Comparison of ENCODE assay signal across 17 mouse cellular contexts in genomic region chr5:146834959-146835358, GRCm38 (mm10). TPM values are rescaled to one million over a fixed set of nuclear protein-coding genes. Genes with fewer than 3 reads are reported as not detected.
DNase-seq lines count a peak whose midpoint lies in the region; ATAC-seq and TF ChIP-seq lines count a peak whose summit lies in the region.
"Had no signal": no experiment of that assay in that cellular context is flagged by ENCODE, and none has a peak within 500 bp of the region (broad histone marks: within the 10 kb centered on the region; RNA-seq: fewer than 3 reads in every experiment).

No protein-coding gene starts in this region.

- ATAC-seq in hindbrain, embryonic 14.5 days (ENCODE audit: low FRiP score), result no peak
- ATAC-seq in lung, embryonic 14.5 days (ENCODE audit: insufficient read depth), result no peak

- TF ChIP-seq EP300 in ES-Bruce4 (IDR thresholded peaks at IDR 0.05; ENCODE audit: insufficient read depth, low read depth, low read length), result no peak

- no peaks in the 10 kb centered on the region for H3K27me3 ChIP-seq in hindbrain, embryonic 10.5 days (ENCODE audit: insufficient read depth, poor library complexity, severe bottlenecking)
- no peaks in the 10 kb centered on the region for H3K27me3 ChIP-seq in hindbrain, embryonic 14.5 days (ENCODE audit: control insufficient read depth, insufficient read depth, low read length)
- H3K27me3 ChIP-seq in lung, embryonic 14.5 days (ENCODE audit: insufficient read depth, low read length), result no peaks in the 10 kb centered on the region
- no peaks in the 10 kb centered on the region for H3K27me3 ChIP-seq in ES-Bruce4 (ENCODE audit: control insufficient read depth, insufficient read depth, low read length, poor library complexity, severe bottlenecking)
- H3K27me3 ChIP-seq: heart, embryonic 15.5 days; hindbrain, embryonic 13.5 days; limb, embryonic 15.5 days; neural tube, embryonic 15.5 days had no signal

- no peaks in the 10 kb centered on the region for H3K9me3 ChIP-seq in hindbrain, embryonic 10.5 days
- no peaks in the 10 kb centered on the region for H3K9me3 ChIP-seq in hindbrain, embryonic 14.5 days (ENCODE audit: control insufficient read depth, low read length)
- H3K9me3 ChIP-seq in lung, embryonic 14.5 days (ENCODE audit: low read depth, low read length), result no peaks in the 10 kb centered on the region
- no peaks in the 10 kb centered on the region for H3K9me3 ChIP-seq in ES-Bruce4 (replicated peaks; ENCODE audit: control insufficient read depth, insufficient read depth, low read length, poor library complexity, severe bottlenecking)
- H3K9me3 ChIP-seq: heart, embryonic 15.5 days; hindbrain, embryonic 13.5 days; limb, embryonic 15.5 days; midbrain, embryonic 10.5 days; neural tube, embryonic 15.5 days had no signal

- 89% methylated on average over 8 of the region's 8 CpGs for WGBS in hindbrain, embryonic 10.5 days
- WGBS in hindbrain, embryonic 14.5 days, result 92% methylated on average over 8 of the region's 8 CpGs
- WGBS in lung, embryonic 14.5 days, result 61% methylated on average over 8 of the region's 8 CpGs

- peak overlapping the region; percentile 97; the same call in 1 of the 2 replicates for H3K4me3 ChIP-seq in hindbrain, embryonic 10.5 days
- no peak overlapping the region for H3K4me3 ChIP-seq in hindbrain, embryonic 14.5 days (replicated peaks; ENCODE audit: low read length)
- H3K4me3 ChIP-seq in lung, embryonic 14.5 days (ENCODE audit: low read depth, low read length), result peak overlapping the region; percentile 70; the same call in 1 of the 2 replicates
- no peak overlapping the region for H3K4me3 ChIP-seq in ES-Bruce4 (ENCODE audit: low read depth, low read length)
- H3K4me3 ChIP-seq in embryonic fibroblast, embryonic 13.5 days (ENCODE audit: insufficient read depth, low read length), result peak overlapping the region; percentile 99
- H3K4me3 ChIP-seq: neural tube, embryonic 15.5 days had no signal

- peaks cover 19% of the 10 kb centered on the region for H3K4me1 ChIP-seq in hindbrain, embryonic 10.5 days (replicated peaks)
- peaks cover 12% of the 10 kb centered on the region for H3K4me1 ChIP-seq in hindbrain, embryonic 14.5 days (replicated peaks; ENCODE audit: control insufficient read depth, insufficient read depth, low read length)
- 0 out of 2 replicates have a peak, but pooled peaks cover 11% of the 10 kb centered on the region for H3K4me1 ChIP-seq in lung, embryonic 14.5 days (ENCODE audit: insufficient read depth)
- H3K4me1 ChIP-seq in ES-Bruce4 (ENCODE audit: control insufficient read depth, insufficient read depth, low read length), result no peaks in the 10 kb centered on the region
- no peaks in the 10 kb centered on the region for H3K4me1 ChIP-seq in embryonic fibroblast, embryonic 13.5 days (ENCODE audit: control insufficient read depth, insufficient read depth, low read length)

- no peak for TF ChIP-seq CTCF in lung, embryonic 14.5 days (IDR thresholded peaks at IDR 0.05; ENCODE audit: low read depth)
- TF ChIP-seq CTCF in ES-Bruce4 (IDR thresholded peaks at IDR 0.05; ENCODE audit: low read depth, low read length), result no peak
- no peak for TF ChIP-seq CTCF in embryonic fibroblast, embryonic 13.5 days (IDR thresholded peaks at IDR 0.05; ENCODE audit: borderline replicate concordance, insufficient read depth, low read length)

- no peak overlapping the region for H3K9ac ChIP-seq in hindbrain, embryonic 14.5 days
- peak overlapping the region; percentile 88; the same call in 1 of the 2 replicates for H3K9ac ChIP-seq in lung, embryonic 14.5 days
- H3K9ac ChIP-seq in ES-Bruce4 (ENCODE audit: low read depth, poor library complexity, severe bottlenecking), result peak overlapping the region; percentile 99
- H3K9ac ChIP-seq: limb, embryonic 15.5 days had no signal

- peaks cover 57% of the 10 kb centered on the region for H3K36me3 ChIP-seq in hindbrain, embryonic 10.5 days
- peaks cover 57% of the 10 kb centered on the region for H3K36me3 ChIP-seq in hindbrain, embryonic 14.5 days (replicated peaks; ENCODE audit: control insufficient read depth, insufficient read depth)
- H3K36me3 ChIP-seq in lung, embryonic 14.5 days (ENCODE audit: insufficient read depth), result peaks cover 57% of the 10 kb centered on the region
- H3K36me3 ChIP-seq in ES-Bruce4 (ENCODE audit: control insufficient read depth, insufficient read depth, low read length, poor library complexity, severe bottlenecking), result peaks cover 47% of the 10 kb centered on the region

- H3K27ac ChIP-seq in hindbrain, embryonic 10.5 days, result no peak overlapping the region
- H3K27ac ChIP-seq in hindbrain, embryonic 14.5 days, result no peak overlapping the region
- no peak overlapping the region for H3K27ac ChIP-seq in lung, embryonic 14.5 days (ENCODE audit: low read depth)
- peak overlapping the region; percentile 83 for H3K27ac ChIP-seq in ES-Bruce4 (ENCODE audit: insufficient read depth, low read length)
- no peak overlapping the region for H3K27ac ChIP-seq in embryonic fibroblast, embryonic 13.5 days (ENCODE audit: insufficient read depth, low read length)
- H3K27ac ChIP-seq: heart, embryonic 15.5 days; hindbrain, embryonic 13.5 days; limb, embryonic 15.5 days; midbrain, embryonic 10.5 days; neural tube, embryonic 15.5 days had no signal

- H3K4me2 ChIP-seq in hindbrain, embryonic 14.5 days (replicated peaks), result no peak overlapping the region
- H3K4me2 ChIP-seq in lung, embryonic 14.5 days, result peak overlapping the region; percentile 84; the same call in 1 of the 2 replicates

- no peak for DNase-seq in hindbrain, embryonic 10.5 days (ENCODE audit: low spot score)
- no peak for DNase-seq in hindbrain, embryonic 14.5 days (ENCODE audit: low spot score)
- DNase-seq in lung, embryonic 14.5 days, result no peak
- no peak for DNase-seq in lung, postnatal 10 days
- DNase-seq in thymus, postnatal 14 days, result no peak
- DNase-seq in T-cell, adult 2 months (ENCODE audit: low spot score), result no peak
- DNase-seq: cerebellum, postnatal 14 days; kidney, adult 8-10 months; retina, postnatal 1 day; thymus, postnatal 25 days had no signal

- TF ChIP-seq POLR2A in ES-Bruce4 (IDR thresholded peaks at IDR 0.05; ENCODE audit: insufficient read depth, low read length), result no peak
- TF ChIP-seq POLR2A in embryonic fibroblast, embryonic 13.5 days (IDR thresholded peaks at IDR 0.05; ENCODE audit: low read depth, low read length), result no peak

RNA-seq across cellular contexts. Expression of gene Rpl21, which starts 2.3 kb away (rescaled TPM):
- polyA plus RNA-seq in hindbrain, embryonic 10.5 days (2016; fragmentation: Nextera tagmentation; extraction: Ambion mirVana), result 464 and 510 TPM in 2 replicates
- polyA plus RNA-seq in hindbrain, embryonic 14.5 days (2014; fragmentation: Nextera tagmentation; extraction: Ambion mirVana), result 361 and 419 TPM in 2 replicates
- 678 and 713 TPM in 2 replicates for polyA plus RNA-seq in lung, embryonic 14.5 days (2014; fragmentation: Nextera tagmentation; extraction: Ambion mirVana)
- polyA plus RNA-seq in ES-Bruce4 (2011; ENCODE audit: insufficient read depth, insufficient read length, low read depth, missing spikeins), result 77.5 and 85.8 TPM in 2 replicates
- polyA plus RNA-seq in embryonic fibroblast, embryonic 13.5 days (2011; ENCODE audit: insufficient read length, low read depth, missing spikeins), result 87.4 and 122 TPM in 2 replicates

RNA-seq across cellular contexts. Expression of gene Rasl11a, which starts 9.9 kb away (rescaled TPM):
- polyA plus RNA-seq in hindbrain, embryonic 10.5 days (2016; fragmentation: Nextera tagmentation; extraction: Ambion mirVana), result 21.9 and 33.7 TPM in 2 replicates
- 7.6 and 8.0 TPM in 2 replicates for polyA plus RNA-seq in hindbrain, embryonic 14.5 days (2014; fragmentation: Nextera tagmentation; extraction: Ambion mirVana)
- polyA plus RNA-seq in lung, embryonic 14.5 days (2014; fragmentation: Nextera tagmentation; extraction: Ambion mirVana), result 18.6 and 20.4 TPM in 2 replicates
- 3.2 and 3.8 TPM in 2 replicates for polyA plus RNA-seq in ES-Bruce4 (2011; ENCODE audit: insufficient read depth, insufficient read length, low read depth, missing spikeins)
- 9.6 and 9.7 TPM in 2 replicates for polyA plus RNA-seq in embryonic fibroblast, embryonic 13.5 days (2011; ENCODE audit: insufficient read length, low read depth, missing spikeins)

RNA-seq across cellular contexts. Expression of gene Usp12, which starts 40.2 kb away (rescaled TPM):
- 13.1 and 15.4 TPM in 2 replicates for polyA plus RNA-seq in hindbrain, embryonic 10.5 days (2016; fragmentation: Nextera tagmentation; extraction: Ambion mirVana)
- 12.1 and 13.8 TPM in 2 replicates for polyA plus RNA-seq in hindbrain, embryonic 14.5 days (2014; fragmentation: Nextera tagmentation; extraction: Ambion mirVana)
- 11.6 and 13.7 TPM in 2 replicates for polyA plus RNA-seq in lung, embryonic 14.5 days (2014; fragmentation: Nextera tagmentation; extraction: Ambion mirVana)
- polyA plus RNA-seq in ES-Bruce4 (2011; ENCODE audit: insufficient read depth, insufficient read length, low read depth, missing spikeins), result 45.5 and 57.2 TPM in 2 replicates
- polyA plus RNA-seq in embryonic fibroblast, embryonic 13.5 days (2011; ENCODE audit: insufficient read length, low read depth, missing spikeins), result 24.2 and 30.3 TPM in 2 replicates

Comparison
In these comparisons a context has a peak if more than half of its experiments do, and no peak if none do; other contexts are left out.
1. H3K4me3 ChIP-seq: peak in hindbrain, embryonic 10.5 days (single experiment), lung, embryonic 14.5 days (single experiment) and embryonic fibroblast, embryonic 13.5 days (single experiment); none in hindbrain, embryonic 14.5 days (single experiment) and ES-Bruce4 (single experiment).